Mouse (Mus musculus): ENCODE data around the gene Xirp1.

Gene Xirp1

GRCm38 (mm10) chr9:120023086-120023811 lies at the start of gene Xirp1:
Gene Xirp1 (minus strand): TSS chr9:120023598.
- DNase-seq (ENCODE audit: low read depth) = no peak

GRCm38 (mm10) chr9:120073169-120073568 lies 49.8 kb upstream of the Xirp1 start:
- DNase-seq (ENCODE audit: low read depth) = peak; percentile 74

GRCm38 (mm10) chr9:120071251-120071650 lies 47.9 kb upstream of the Xirp1 start:
- no peak for DNase-seq (ENCODE audit: low read depth)

DNA sequence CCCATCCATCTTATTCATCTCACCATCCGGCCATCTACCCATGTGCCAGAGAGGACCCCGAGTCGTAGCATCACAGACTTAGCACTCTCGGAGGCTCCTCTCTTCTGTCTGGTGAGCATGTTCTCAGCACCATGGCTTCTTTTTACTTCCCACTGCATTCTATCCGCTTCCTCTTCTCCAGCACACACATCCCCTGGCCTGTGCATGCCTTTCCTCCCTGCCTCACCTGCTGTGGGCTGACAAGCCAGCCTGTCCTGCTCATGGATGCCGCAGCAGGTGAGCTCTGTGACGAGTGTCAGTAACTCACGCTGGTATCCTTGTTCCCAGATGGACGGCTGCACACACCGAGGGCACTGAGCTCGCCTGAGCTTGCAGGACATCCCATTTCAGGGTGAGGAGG lies 46.4 kb upstream of the Xirp1 start, which contains the start of gene Cx3cr1:
TSS of gene Cx3cr1 (minus strand) at position 101 of the 400 bp plus-strand sequence.
- DNase-seq (ENCODE audit: low read depth) = no peak

GRCm38 (mm10) chr9:120068047-120068446 lies 44.6 kb upstream of the Xirp1 start:
- DNase-seq (ENCODE audit: low read depth) = peak; percentile 69

GRCm38 (mm10) chr9:120067609-120068008 lies 44.2 kb upstream of the Xirp1 start:
- no peak for DNase-seq (ENCODE audit: low read depth)

GRCm38 (mm10) chr9:120064317-120064716 lies 40.9 kb upstream of the Xirp1 start:
- no peak for DNase-seq (ENCODE audit: low read depth)

GRCm38 (mm10) chr9:120058730-120059129 lies 35.3 kb upstream of the Xirp1 start:
- peak; percentile 52 for DNase-seq (ENCODE audit: low read depth)

- no peak for DNase-seq (ENCODE audit: low read depth)
These were observed 32.8 kb upstream of the Xirp1 start for GRCm38 (mm10) chr9:120056201-120056600.

DNA sequence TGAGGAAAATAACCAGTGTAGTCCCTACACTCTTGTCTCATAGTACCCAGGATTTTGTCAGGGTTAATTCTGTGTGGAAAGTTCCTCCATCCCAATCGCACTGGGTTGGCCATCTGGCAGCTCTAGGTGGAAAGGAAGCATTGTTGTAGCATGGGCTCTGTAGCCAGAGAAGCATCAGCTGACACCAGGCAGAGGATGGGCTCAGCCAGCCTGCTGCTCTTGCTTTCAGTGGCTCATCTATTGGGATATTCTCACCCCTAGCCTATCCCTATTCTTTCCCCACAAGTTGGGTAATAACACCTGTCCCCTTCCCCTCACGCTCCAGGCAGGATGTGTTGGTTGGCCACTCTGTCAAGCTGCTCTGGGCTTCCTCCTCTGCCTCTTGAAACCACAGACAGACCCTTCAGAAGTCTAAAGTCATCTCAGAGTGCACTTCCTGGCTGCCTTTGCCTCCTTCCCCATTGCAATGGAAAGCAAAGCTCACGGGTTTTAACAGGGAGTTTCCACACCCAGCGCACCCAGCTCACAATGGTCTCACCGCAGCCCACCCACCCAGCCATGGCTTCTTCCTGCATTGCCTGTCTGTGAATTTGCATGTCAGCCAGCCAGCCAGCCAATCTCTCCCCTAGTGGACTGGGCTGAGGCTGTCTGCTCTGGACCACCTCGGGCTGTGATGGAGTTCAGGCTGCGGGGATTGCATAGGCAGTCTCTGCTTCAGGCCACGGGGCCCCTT lies 31.3 kb upstream of the Xirp1 start:
- peak; percentile 48 for DNase-seq (ENCODE audit: low read depth)

DNA sequence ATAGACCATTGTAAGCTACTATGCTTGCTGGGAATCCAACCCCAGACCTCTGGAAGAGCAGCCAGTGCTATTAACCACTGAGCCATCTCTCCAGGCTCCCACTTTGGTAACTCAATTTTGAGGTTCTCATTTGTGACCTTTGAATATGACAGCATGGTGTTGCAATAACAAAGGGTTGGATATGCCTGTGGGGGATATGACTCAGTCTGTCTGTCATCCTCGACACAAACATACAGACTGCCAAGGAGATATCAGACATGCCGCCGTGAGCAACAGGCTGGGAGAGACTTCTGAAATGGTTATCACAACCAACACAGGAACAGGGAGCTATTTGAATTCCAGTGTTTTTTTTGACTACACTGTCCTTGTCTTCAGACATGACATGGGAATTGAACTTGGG lies 26.0 kb upstream of the Xirp1 start:
- DNase-seq (ENCODE audit: low read depth) = peak; percentile 89

GRCm38 (mm10) chr9:120048495-120048894 lies 25.1 kb upstream of the Xirp1 start:
- no peak for DNase-seq (ENCODE audit: low read depth)

- DNase-seq (ENCODE audit: low read depth) = peak; percentile 61
These were observed 19.7 kb upstream of the Xirp1 start for GRCm38 (mm10) chr9:120043115-120043514.

- DNase-seq (ENCODE audit: low read depth) = no peak
These were observed 14.0 kb upstream of the Xirp1 start for GRCm38 (mm10) chr9:120037414-120037813.

DNA sequence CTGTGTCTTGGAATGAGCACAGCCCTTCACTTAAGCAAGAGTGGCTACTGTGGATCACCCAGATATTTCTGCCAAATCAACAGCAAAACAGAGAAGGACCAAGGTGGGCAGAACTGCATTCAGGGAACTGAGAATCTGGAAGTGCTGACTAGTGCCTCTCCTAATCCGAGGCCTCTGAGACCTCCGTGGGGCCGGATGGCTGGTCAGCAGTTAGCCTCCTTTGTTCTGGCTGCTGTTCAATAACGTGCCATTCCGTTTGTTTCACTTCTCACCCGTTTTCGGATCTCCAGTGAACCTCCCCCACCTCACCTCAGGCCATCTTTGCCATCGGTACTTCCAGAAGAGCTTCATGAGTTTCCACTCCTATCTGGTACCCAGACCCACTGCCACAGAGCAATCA lies 11.0 kb upstream of the Xirp1 start:
- no peak for DNase-seq (ENCODE audit: low read depth)

- no peak for DNase-seq (ENCODE audit: low read depth)
These were observed 9.3 kb upstream of the Xirp1 start for GRCm38 (mm10) chr9:120032710-120033109.

DNA sequence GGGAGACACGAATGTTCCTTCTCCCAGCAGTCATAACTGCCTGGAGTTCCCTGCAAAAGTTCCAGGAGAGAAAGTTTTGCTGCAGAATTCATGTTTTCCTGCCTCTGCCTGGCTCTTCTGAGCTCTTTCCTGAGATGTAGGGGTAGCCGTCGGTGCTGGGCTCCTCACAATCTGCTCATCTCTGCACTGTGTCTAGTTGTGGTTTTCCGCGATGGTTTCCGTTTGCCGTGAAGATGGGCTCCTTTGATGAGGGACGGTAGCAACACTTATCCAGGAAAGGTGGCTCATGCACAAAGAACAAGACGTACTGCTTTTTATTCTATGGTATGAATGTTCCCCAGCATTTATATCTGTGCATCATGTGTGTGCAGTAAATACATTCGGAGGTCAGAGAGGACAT lies 7.0 kb upstream of the Xirp1 start:
- no peak for DNase-seq (ENCODE audit: low read depth)

DNA sequence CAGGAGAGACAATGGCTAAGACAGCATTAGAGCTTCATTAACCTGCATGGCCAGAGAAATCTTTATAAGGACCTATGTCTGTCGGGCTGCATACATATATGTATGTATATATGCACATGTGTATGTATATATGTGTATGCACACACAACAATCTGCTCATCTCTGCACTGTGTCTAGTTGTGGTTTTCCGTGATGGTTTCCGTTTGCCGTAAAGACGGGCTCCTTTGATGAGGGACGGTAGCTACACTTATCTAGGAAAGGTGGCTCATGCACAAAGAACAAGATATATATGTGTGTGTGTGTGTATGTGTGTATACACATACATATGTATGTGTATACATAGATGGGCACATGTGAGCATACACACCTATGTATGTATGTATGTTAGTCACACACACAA lies 6.5 kb upstream of the Xirp1 start:
- DNase-seq (ENCODE audit: low read depth) = no peak

- peak; percentile 84 for DNase-seq (ENCODE audit: low read depth)
These were observed 4.2 kb upstream of the Xirp1 start for GRCm38 (mm10) chr9:120027401-120028151.

GRCm38 (mm10) chr9:120024625-120025024 lies 1.2 kb upstream of the Xirp1 start:
- DNase-seq (ENCODE audit: low read depth) = no peak

- DNase-seq (ENCODE audit: low read depth) = no peak
These were observed 773 bp upstream of the Xirp1 start for GRCm38 (mm10) chr9:120024171-120024570.

DNA sequence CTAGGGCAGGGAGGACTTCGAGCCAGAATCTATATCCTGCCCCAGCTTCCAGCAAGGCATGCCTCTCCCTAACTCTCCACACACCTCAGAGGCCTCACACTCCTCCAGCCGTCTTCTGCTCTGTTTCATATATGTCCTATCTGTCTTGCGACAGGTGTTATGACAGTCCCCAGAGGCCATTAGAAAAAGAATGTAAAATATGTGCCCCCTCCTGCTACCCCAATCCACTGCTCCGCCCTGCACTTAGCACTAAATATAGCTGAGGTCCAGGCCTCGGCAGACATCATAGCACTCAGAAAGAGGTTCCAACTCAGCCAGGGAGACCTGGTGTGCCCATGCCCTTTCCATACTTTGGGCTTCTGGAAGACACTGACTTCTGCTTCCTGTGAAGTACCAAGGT lies 2.2 kb downstream of the Xirp1 start:
- no peak for DNase-seq (ENCODE audit: low read depth)
